Mouse (Mus musculus): ENCODE results near the gene Mast4. TPM values are rescaled to one million over a fixed set of nuclear protein-coding genes. Genes with fewer than 3 reads are reported as not detected.
"Not testable (repeated sequence)": the region's sequence is repeated elsewhere in the genome, so short reads cannot be mapped to it uniquely, and the experiment has no call there.

The Mast4 gene
- polyA plus RNA-seq, 1 experiment from 2014 or later, result 2.5 TPM

- WGBS (ENCODE audit: insufficient replicate concordance), result 80% methylated on average over 7 of the region's 7 CpGs
- H3K36me3 ChIP-seq (ENCODE audit: control insufficient read depth, insufficient read depth), result no peaks in the 10 kb centered on the region; the same call in 1 of the 2 replicates
- no peak for ATAC-seq (ENCODE audit: low read depth)
These were observed 596.5 kb downstream of the Mast4 start for GRCm38 (mm10) chr13:102737811-102738210.

GRCm38 (mm10) chr13:102733063-102733462 is 601.2 kb downstream of the Mast4 start:
- H3K27ac ChIP-seq (ENCODE audit: low read length), result no peak overlapping the region
- H3K36me3 ChIP-seq (ENCODE audit: control insufficient read depth, insufficient read depth), result no peaks in the 10 kb centered on the region; the same call in 1 of the 2 replicates
- H3K4me3 ChIP-seq (ENCODE audit: low read depth, low read length), result no peak overlapping the region
- no peaks in the 10 kb centered on the region for H3K9me3 ChIP-seq (replicated peaks; ENCODE audit: control insufficient read depth, low read length)
- no peaks in the 10 kb centered on the region for H3K27me3 ChIP-seq (ENCODE audit: control insufficient read depth, insufficient read depth, low read depth, low read length)
- H3K4me1 ChIP-seq (ENCODE audit: control insufficient read depth, low read depth, low read length), result no peaks in the 10 kb centered on the region
- WGBS (ENCODE audit: insufficient replicate concordance), result 55% methylated on average over 2 of the region's 2 CpGs
- H3K4me2 ChIP-seq (ENCODE audit: low read depth, low read length), result no peak overlapping the region
- ATAC-seq (ENCODE audit: low read depth), result no peak
- no peak overlapping the region for H3K9ac ChIP-seq (ENCODE audit: low read depth, low read length)

More at GRCm38 (mm10) chr13:102737811-102738210, 596.5 kb downstream of the Mast4 start:
- no peaks in the 10 kb centered on the region for H3K9me3 ChIP-seq (replicated peaks; ENCODE audit: control insufficient read depth, low read length)
- H3K4me1 ChIP-seq (ENCODE audit: control insufficient read depth, low read depth, low read length), result peaks cover 2% of the 10 kb centered on the region; the same call in 1 of the 2 replicates
- H3K4me2 ChIP-seq (ENCODE audit: low read depth, low read length), result no peak overlapping the region
- H3K4me3 ChIP-seq (ENCODE audit: low read depth, low read length), result no peak overlapping the region
- H3K9ac ChIP-seq (ENCODE audit: low read depth, low read length), result no peak overlapping the region
- no peak overlapping the region for H3K27ac ChIP-seq (ENCODE audit: low read length)
- H3K27me3 ChIP-seq (ENCODE audit: control insufficient read depth, insufficient read depth, low read depth, low read length), result no peaks in the 10 kb centered on the region

DNA sequence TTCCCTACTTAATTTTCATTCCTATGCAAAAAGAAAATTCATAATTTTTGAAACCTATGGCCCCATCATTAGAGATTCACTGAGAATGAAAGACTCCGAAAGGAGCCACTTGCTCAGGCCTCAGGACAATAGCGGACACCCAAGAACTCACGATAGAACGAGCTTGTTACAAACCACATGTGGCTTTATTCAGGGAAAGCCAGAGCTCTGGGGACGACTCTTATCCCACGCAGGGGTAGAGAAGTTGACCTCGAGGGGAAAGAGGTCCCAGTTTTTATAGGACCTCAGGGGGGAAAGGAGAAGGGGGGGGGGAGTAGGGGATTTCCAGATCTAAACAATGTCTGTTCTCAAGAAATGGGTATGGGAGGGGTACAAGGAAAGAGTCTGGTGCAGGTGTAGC is 605.3 kb downstream of the Mast4 start:
- not testable (repeated sequence) for H3K4me2 ChIP-seq (ENCODE audit: low read depth, low read length); H3K27me3 ChIP-seq (ENCODE audit: control insufficient read depth, insufficient read depth, low read depth, low read length); H3K4me1 ChIP-seq (ENCODE audit: control insufficient read depth, low read depth, low read length); H3K36me3 ChIP-seq (ENCODE audit: control insufficient read depth, insufficient read depth); H3K27ac ChIP-seq (ENCODE audit: low read length); H3K9me3 ChIP-seq (replicated peaks; ENCODE audit: control insufficient read depth, low read length); H3K9ac ChIP-seq (ENCODE audit: low read depth, low read length); ATAC-seq (ENCODE audit: low read depth); H3K4me3 ChIP-seq (ENCODE audit: low read depth, low read length)
- WGBS (ENCODE audit: insufficient replicate concordance), result 72% methylated on average over 7 of the region's 7 CpGs

DNA sequence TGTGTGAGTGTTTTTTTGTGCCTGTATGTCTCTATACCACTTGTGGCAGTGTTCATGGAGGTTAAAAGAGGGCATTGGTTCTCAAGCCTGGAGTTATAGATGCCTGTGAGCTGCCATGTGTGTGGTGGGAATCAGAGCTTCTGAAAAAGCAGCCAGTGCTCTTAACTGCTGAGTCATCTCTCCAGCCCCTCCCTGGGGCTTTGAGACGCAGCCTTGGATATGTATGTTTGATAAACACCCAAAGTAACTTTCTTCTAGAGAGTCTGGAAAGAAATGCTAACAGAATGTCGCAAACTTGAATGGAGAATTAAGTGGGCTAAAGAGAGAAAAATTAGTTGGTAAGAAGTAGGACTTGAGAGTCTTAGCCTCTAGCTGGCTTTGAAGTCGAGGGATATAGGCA is 606.3 kb downstream of the Mast4 start:
- no peak overlapping the region for H3K27ac ChIP-seq (ENCODE audit: low read length)
- no peaks in the 10 kb centered on the region; the same call in 1 of the 2 replicates for H3K4me1 ChIP-seq (ENCODE audit: control insufficient read depth, low read depth, low read length)

DNA sequence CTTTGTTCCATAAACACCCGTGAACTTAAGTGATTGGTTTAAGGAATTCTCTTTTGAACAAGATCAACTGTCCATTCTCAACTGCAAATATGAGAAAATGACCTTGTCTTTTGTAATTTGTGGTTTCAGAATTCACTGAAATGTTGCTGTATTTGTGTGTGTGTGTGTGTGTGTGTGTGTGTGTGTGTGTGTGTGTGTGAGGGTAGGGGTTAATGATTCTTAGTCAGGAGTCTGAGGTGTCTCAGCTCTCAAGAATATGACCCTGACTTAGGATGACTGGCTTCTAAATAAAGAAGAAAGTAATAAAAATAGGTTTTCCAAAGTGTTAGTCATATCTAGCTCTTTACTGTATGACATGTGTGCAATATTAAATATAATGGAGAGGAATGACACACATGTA is 607.4 kb downstream of the Mast4 start:
- Histone ChIP-seq H3K27ac (ENCODE audit: low read length) (no peak overlapping the region), H3K27me3 (ENCODE audit: control insufficient read depth, insufficient read depth, low read depth, low read length) (no peaks in the 10 kb centered on the region), H3K9me3 (replicated peaks; ENCODE audit: control insufficient read depth, low read length) (no peaks in the 10 kb centered on the region), H3K9ac (ENCODE audit: low read depth, low read length) (no peak overlapping the region), H3K4me2 (ENCODE audit: low read depth, low read length) (no peak overlapping the region), H3K36me3 (ENCODE audit: control insufficient read depth, insufficient read depth) (no peaks in the 10 kb centered on the region), H3K4me3 (ENCODE audit: low read depth, low read length) (no peak overlapping the region), H3K4me1 (ENCODE audit: control insufficient read depth, low read depth, low read length) (no peaks in the 10 kb centered on the region; the same call in 1 of the 2 replicates)
- ATAC-seq (ENCODE audit: low read depth), result no peak
- WGBS (ENCODE audit: insufficient replicate concordance), result 67% methylated on average over 1 of the region's 1 CpGs

More for the DNA sequence above, 606.3 kb downstream of the Mast4 start:
- 35% methylated on average over 3 of the region's 3 CpGs for WGBS (ENCODE audit: insufficient replicate concordance)
- Histone ChIP-seq H3K9ac (ENCODE audit: low read depth, low read length) (no peak overlapping the region), H3K27me3 (ENCODE audit: control insufficient read depth, insufficient read depth, low read depth, low read length) (no peaks in the 10 kb centered on the region), H3K4me2 (ENCODE audit: low read depth, low read length) (no peak overlapping the region), H3K36me3 (ENCODE audit: control insufficient read depth, insufficient read depth) (no peaks in the 10 kb centered on the region), H3K4me3 (ENCODE audit: low read depth, low read length) (no peak overlapping the region), H3K9me3 (replicated peaks; ENCODE audit: control insufficient read depth, low read length) (no peaks in the 10 kb centered on the region)
- no peak for ATAC-seq (ENCODE audit: low read depth)

GRCm38 (mm10) chr13:102725906-102726305 is 608.4 kb downstream of the Mast4 start:
- Histone ChIP-seq H3K27me3 (ENCODE audit: control insufficient read depth, insufficient read depth, low read depth, low read length) (no peaks in the 10 kb centered on the region), H3K4me3 (ENCODE audit: low read depth, low read length) (no peak overlapping the region), H3K4me1 (ENCODE audit: control insufficient read depth, low read depth, low read length) (no peaks in the 10 kb centered on the region; the same call in 1 of the 2 replicates), H3K27ac (ENCODE audit: low read length) (no peak overlapping the region), H3K9ac (ENCODE audit: low read depth, low read length) (no peak overlapping the region), H3K4me2 (ENCODE audit: low read depth, low read length) (no peak overlapping the region), H3K9me3 (replicated peaks; ENCODE audit: control insufficient read depth, low read length) (no peaks in the 10 kb centered on the region), H3K36me3 (ENCODE audit: control insufficient read depth, insufficient read depth) (no peaks in the 10 kb centered on the region)
- no peak for ATAC-seq (ENCODE audit: low read depth)
- WGBS (ENCODE audit: insufficient replicate concordance), result 49% methylated on average over 2 of the region's 2 CpGs

DNA sequence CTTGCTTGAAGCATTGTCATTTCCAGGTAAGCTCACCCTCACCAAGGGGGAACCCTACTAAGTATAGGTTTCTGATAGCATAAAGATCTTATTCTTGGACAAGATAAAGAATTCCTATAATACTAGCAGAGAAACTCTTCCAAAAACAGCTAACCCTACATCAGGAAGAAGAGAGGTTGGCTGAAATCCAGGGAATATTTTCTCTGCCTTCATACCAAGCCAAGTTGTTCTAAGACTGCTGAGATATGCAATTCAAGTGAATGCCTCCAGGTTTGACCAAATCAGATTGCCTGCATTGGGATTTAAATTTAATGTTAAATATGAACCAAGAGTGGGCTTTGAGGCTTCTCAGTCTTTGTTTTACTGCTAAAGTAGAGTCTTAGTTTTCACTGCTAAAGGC is 608.9 kb downstream of the Mast4 start:
- Histone ChIP-seq H3K4me1 (ENCODE audit: control insufficient read depth, low read depth, low read length) (no peaks in the 10 kb centered on the region; the same call in 1 of the 2 replicates), H3K27ac (ENCODE audit: low read length) (no peak overlapping the region), H3K27me3 (ENCODE audit: control insufficient read depth, insufficient read depth, low read depth, low read length) (no peaks in the 10 kb centered on the region), H3K36me3 (ENCODE audit: control insufficient read depth, insufficient read depth) (no peaks in the 10 kb centered on the region), H3K9ac (ENCODE audit: low read depth, low read length) (no peak overlapping the region), H3K4me2 (ENCODE audit: low read depth, low read length) (no peak overlapping the region), H3K4me3 (ENCODE audit: low read depth, low read length) (no peak overlapping the region), H3K9me3 (replicated peaks; ENCODE audit: control insufficient read depth, low read length) (no peaks in the 10 kb centered on the region)
- ATAC-seq (ENCODE audit: low read depth), result no peak

GRCm38 (mm10) chr13:102716973-102717372 is 617.3 kb downstream of the Mast4 start:
- no peak for ATAC-seq (ENCODE audit: low read depth)
- no peak overlapping the region for H3K9ac ChIP-seq (ENCODE audit: low read depth, low read length)
- H3K4me2 ChIP-seq (ENCODE audit: low read depth, low read length), result no peak overlapping the region
- no peak overlapping the region for H3K27ac ChIP-seq (ENCODE audit: low read length)
- H3K4me1 ChIP-seq (ENCODE audit: control insufficient read depth, low read depth, low read length), result no peaks in the 10 kb centered on the region
- WGBS (ENCODE audit: insufficient replicate concordance), result 43% methylated on average over 1 of the region's 1 CpGs
- no peak overlapping the region for H3K4me3 ChIP-seq (ENCODE audit: low read depth, low read length)
- H3K36me3 ChIP-seq (ENCODE audit: control insufficient read depth, insufficient read depth), result no peaks in the 10 kb centered on the region
- no peaks in the 10 kb centered on the region for H3K27me3 ChIP-seq (ENCODE audit: control insufficient read depth, insufficient read depth, low read depth, low read length)
- no peaks in the 10 kb centered on the region for H3K9me3 ChIP-seq (replicated peaks; ENCODE audit: control insufficient read depth, low read length)

- Histone ChIP-seq H3K4me1 (ENCODE audit: control insufficient read depth, low read depth, low read length) (no peaks in the 10 kb centered on the region), H3K9ac (ENCODE audit: low read depth, low read length) (no peak overlapping the region), H3K9me3 (replicated peaks; ENCODE audit: control insufficient read depth, low read length) (no peaks in the 10 kb centered on the region), H3K36me3 (ENCODE audit: control insufficient read depth, insufficient read depth) (no peaks in the 10 kb centered on the region), H3K4me3 (ENCODE audit: low read depth, low read length) (no peak overlapping the region), H3K27me3 (ENCODE audit: control insufficient read depth, insufficient read depth, low read depth, low read length) (no peaks in the 10 kb centered on the region), H3K27ac (ENCODE audit: low read length) (no peak overlapping the region), H3K4me2 (ENCODE audit: low read depth, low read length) (no peak overlapping the region)
- no peak for ATAC-seq (ENCODE audit: low read depth)
- WGBS (ENCODE audit: insufficient replicate concordance), result 52% methylated on average over 3 of the region's 3 CpGs
These were observed 633.6 kb downstream of the Mast4 start for GRCm38 (mm10) chr13:102700744-102701143.
